In genomic region chr15:98389796-98390195, GRCm38 (mm10) we compare ENCODE assay signal across 8 mouse cellular contexts. TPM values are rescaled to one million over a fixed set of nuclear protein-coding genes. Genes with fewer than 3 reads are reported as not detected.
DNase-seq lines count a peak whose midpoint lies in the region; ATAC-seq and TF ChIP-seq lines count a peak whose summit lies in the region.

No protein-coding gene starts in this region.

- TF ChIP-seq CTCF in cerebellum, adult 2 months (IDR thresholded peaks at IDR 0.05; ENCODE audit: borderline replicate concordance, insufficient read depth, low read depth, low read length): peak; percentile 81
- TF ChIP-seq CTCF in midbrain, postnatal 0 days (IDR thresholded peaks at IDR 0.05): peak; percentile 98

- H3K4me3 ChIP-seq in heart, embryonic 12.5 days: no peak overlapping the region
- no peak overlapping the region for H3K4me3 ChIP-seq in cerebellum, adult 2 months (replicated peaks; ENCODE audit: insufficient read depth, low read depth, low read length)
- no peak overlapping the region for H3K4me3 ChIP-seq in intestine, embryonic 16.5 days (ENCODE audit: low read length)
- H3K4me3 ChIP-seq in midbrain, postnatal 0 days (ENCODE audit: low read depth, low read length): no peak overlapping the region

- DNase-seq in heart, adult 18-20 months: peak; percentile 70 to 82
- peak; percentile 52 to 53 for DNase-seq in cerebellum, adult 2 months
- DNase-seq in frontal cortex, postnatal 36 days (ENCODE audit: low spot score in 2 of 2): peak; percentile 60 to 71
- peak; percentile 10 to 72 for DNase-seq in left cerebral cortex, adult 9 months (ENCODE audit: low spot score in 2 of 2)
- peak; percentile 85 for DNase-seq in midbrain, postnatal 0 days (ENCODE audit: low spot score)
- DNase-seq in splenic B cell, adult 2 months (ENCODE audit: low read depth, low spot score): peak; percentile 53

- no peak overlapping the region for H3K27ac ChIP-seq in heart, embryonic 12.5 days (ENCODE audit: poor library complexity, severe bottlenecking)
- no peak overlapping the region for H3K27ac ChIP-seq in cerebellum, adult 2 months (ENCODE audit: insufficient read depth, low read length)
- H3K27ac ChIP-seq in intestine, embryonic 16.5 days (ENCODE audit: low read length): no peak overlapping the region
- H3K27ac ChIP-seq in midbrain, postnatal 0 days (ENCODE audit: low read depth, low read length): no peak overlapping the region

- no peak overlapping the region for H3K9ac ChIP-seq in heart, embryonic 12.5 days
- no peak overlapping the region for H3K9ac ChIP-seq in intestine, embryonic 16.5 days (ENCODE audit: low read depth, low read length)
- no peak overlapping the region for H3K9ac ChIP-seq in midbrain, postnatal 0 days (replicated peaks; ENCODE audit: low read length, poor library complexity, severe bottlenecking)

- ATAC-seq in heart, embryonic 12.5 days (ENCODE audit: insufficient number of reproducible peaks, low FRiP score): no peak
- peak; percentile 38; the same call in 1 of the 2 replicates for ATAC-seq in intestine, embryonic 16.5 days
- no peak; the same call in 1 of the 2 replicates for ATAC-seq in midbrain, postnatal 0 days (ENCODE audit: low FRiP score)

- no peak for TF ChIP-seq POLR2A in cerebellum, adult 2 months (IDR thresholded peaks at IDR 0.05; ENCODE audit: borderline replicate concordance, insufficient read depth, low read length)

- H3K36me3 ChIP-seq in heart, embryonic 12.5 days: no peaks in the 10 kb centered on the region
- no peaks in the 10 kb centered on the region for H3K36me3 ChIP-seq in intestine, embryonic 16.5 days (ENCODE audit: control insufficient read depth, insufficient read depth, low read length)
- no peaks in the 10 kb centered on the region for H3K36me3 ChIP-seq in midbrain, postnatal 0 days (ENCODE audit: insufficient read depth, low read length)
- no peaks in the 10 kb centered on the region for H3K36me3 ChIP-seq in splenic B cell, adult 2 months (ENCODE audit: control insufficient read depth, insufficient read depth, low read length, poor library complexity, severe bottlenecking)

- H3K4me2 ChIP-seq in heart, embryonic 12.5 days: no peak overlapping the region
- H3K4me2 ChIP-seq in intestine, embryonic 16.5 days (ENCODE audit: low read depth, low read length): no peak overlapping the region
- no peak overlapping the region for H3K4me2 ChIP-seq in midbrain, postnatal 0 days (ENCODE audit: low read depth, low read length, poor library complexity, severe bottlenecking)

- no peaks in the 10 kb centered on the region for H3K4me1 ChIP-seq in heart, embryonic 12.5 days (replicated peaks)
- no peaks in the 10 kb centered on the region for H3K4me1 ChIP-seq in cerebellum, adult 2 months (ENCODE audit: control insufficient read depth, insufficient read depth, low read length)
- no peaks in the 10 kb centered on the region for H3K4me1 ChIP-seq in intestine, embryonic 16.5 days (ENCODE audit: control insufficient read depth, insufficient read depth, low read length)
- H3K4me1 ChIP-seq in midbrain, postnatal 0 days (ENCODE audit: insufficient read depth, low read length): no peaks in the 10 kb centered on the region

- peaks cover 6% of the 10 kb centered on the region for H3K9me3 ChIP-seq in heart, embryonic 12.5 days (replicated peaks)
- H3K9me3 ChIP-seq in intestine, embryonic 16.5 days (ENCODE audit: control insufficient read depth, low read length): no peaks in the 10 kb centered on the region
- no peaks in the 10 kb centered on the region for H3K9me3 ChIP-seq in midbrain, postnatal 0 days (ENCODE audit: low read length)

- no peaks in the 10 kb centered on the region; the same call in 1 of the 2 replicates for H3K27me3 ChIP-seq in heart, embryonic 12.5 days (replicated peaks)
- H3K27me3 ChIP-seq in cerebellum, adult 2 months (ENCODE audit: control insufficient read depth, insufficient read depth, low read length): no peaks in the 10 kb centered on the region
- H3K27me3 ChIP-seq in intestine, embryonic 16.5 days (replicated peaks; ENCODE audit: control insufficient read depth, insufficient read depth, low read length): no peaks in the 10 kb centered on the region
- no peaks in the 10 kb centered on the region for H3K27me3 ChIP-seq in midbrain, postnatal 0 days (ENCODE audit: insufficient read depth, low read length)
- no peaks in the 10 kb centered on the region for H3K27me3 ChIP-seq in splenic B cell, adult 2 months (ENCODE audit: control insufficient read depth, insufficient read depth, low read length, poor library complexity, severe bottlenecking)

- 28% methylated on average over 7 of the region's 7 CpGs for WGBS in heart, embryonic 12.5 days
- WGBS in cerebellum, adult 2 months: 33% methylated on average over 7 of the region's 7 CpGs
- WGBS in intestine, embryonic 16.5 days: 27% methylated on average over 7 of the region's 7 CpGs
- 23% methylated on average over 7 of the region's 7 CpGs for WGBS in midbrain, postnatal 0 days

RNA-seq across cellular contexts. Expression of gene Olfr283, which starts 9.1 kb away (rescaled TPM):
- total RNA-seq in heart, adult 18-20 months (2021): not detected
- polyA plus RNA-seq in heart, embryonic 12.5 days (2016; fragmentation: Nextera tagmentation; extraction: Ambion mirVana): not detected in 2 replicates
- polyA plus RNA-seq in cerebellum, adult 2 months (2012; rRNA removed): not detected in 2 replicates
- polyA plus RNA-seq in intestine, embryonic 16.5 days (2015; fragmentation: Nextera tagmentation; extraction: Ambion mirVana): not detected in 2 replicates
- not detected in 2 replicates for total RNA-seq in midbrain, postnatal 0 days (2014; rRNA removed)
- not detected in 2 replicates for polyA plus RNA-seq in midbrain, postnatal 0 days (2015; fragmentation: Nextera tagmentation; extraction: Ambion mirVana)

RNA-seq across cellular contexts. Expression of gene Olfr282, which starts 41.2 kb away (rescaled TPM):
- not detected for total RNA-seq in heart, adult 18-20 months (2021)
- not detected in 2 replicates for polyA plus RNA-seq in heart, embryonic 12.5 days (2016; fragmentation: Nextera tagmentation; extraction: Ambion mirVana)
- not detected in 2 replicates for polyA plus RNA-seq in cerebellum, adult 2 months (2012; rRNA removed)
- not detected in 2 replicates for polyA plus RNA-seq in intestine, embryonic 16.5 days (2015; fragmentation: Nextera tagmentation; extraction: Ambion mirVana)
- not detected in 2 replicates for total RNA-seq in midbrain, postnatal 0 days (2014; rRNA removed)
- polyA plus RNA-seq in midbrain, postnatal 0 days (2015; fragmentation: Nextera tagmentation; extraction: Ambion mirVana): not detected in 2 replicates

RNA-seq across cellular contexts. Expression of gene Olfr284, which starts 49.0 kb away (rescaled TPM):
- total RNA-seq in heart, adult 18-20 months (2021): not detected
- polyA plus RNA-seq in heart, embryonic 12.5 days (2016; fragmentation: Nextera tagmentation; extraction: Ambion mirVana): not detected in 2 replicates
- not detected in 2 replicates for polyA plus RNA-seq in cerebellum, adult 2 months (2012; rRNA removed)
- polyA plus RNA-seq in intestine, embryonic 16.5 days (2015; fragmentation: Nextera tagmentation; extraction: Ambion mirVana): not detected in 2 replicates
- total RNA-seq in midbrain, postnatal 0 days (2014; rRNA removed): not detected in 2 replicates
- 0.18 TPM in 1 of 2 replicates, not detected in the other for polyA plus RNA-seq in midbrain, postnatal 0 days (2015; fragmentation: Nextera tagmentation; extraction: Ambion mirVana)
